Mouse (Mus musculus) heart, embryonic 10.5 days (tissue): ENCODE measurements around the gene 3110009E18Rik. TPM values are rescaled to one million over a fixed set of nuclear protein-coding genes. Genes with fewer than 3 reads are reported as not detected.

ENCODE experiments used
- DNase-seq: peaks from one replicate; pipeline ENCODE4 v3.0.0-alpha.2; 2017; ENCODE audit warnings: low spot score
- H3K27ac ChIP-seq: fragments of 300-500 bp; sonication (generic); 2 replicates; pipeline ENCODE4 v1.5.1; 2016; ENCODE audit warnings: mild to moderate bottlenecking
- H3K27me3 ChIP-seq: fragments of 300-500 bp; sonication (generic); 2 replicates; pipeline ENCODE4 v1.6.1; 2016; ENCODE audit warnings: mild to moderate bottlenecking; ENCODE audit not compliant: poor library complexity, insufficient read depth, severe bottlenecking
- H3K36me3 ChIP-seq: fragments of 300-500 bp; sonication (generic); 2 replicates; pipeline ENCODE4 v1.6.1; 2016; ENCODE audit warnings: mild to moderate bottlenecking, moderate library complexity
- H3K4me1 ChIP-seq: fragments of 300-500 bp; sonication (generic); 2 replicates; pipeline ENCODE4 v1.6.1; 2016; ENCODE audit warnings: mild to moderate bottlenecking
- H3K4me3 ChIP-seq: fragments of 300-500 bp; sonication (generic); 2 replicates; pipeline ENCODE4 v1.5.1; 2016; ENCODE audit warnings: mild to moderate bottlenecking, moderate library complexity
- H3K9me3 ChIP-seq: fragments of 300-500 bp; sonication (generic); 2 replicates; pipeline ENCODE4 v1.6.1; 2016; ENCODE audit warnings: mild to moderate bottlenecking, moderate library complexity
- WGBS: fragments of 180-500 bp; shearing (Covaris S2); methylation state at CpG from one replicate; pipeline ENCODE4 v1.1.7; 2016; 5-methylcytosine and 5-hydroxymethylcytosine counted together
- polyA plus RNA-seq: library from polyadenylated mRNA; unstranded; fragments of >200 nt; fragmentation: Nextera tagmentation; extraction: Ambion mirVana; gene quantifications from 2 replicates; pipeline ENCODE4 v1.2.1, GENCODE M21; 2016

3110009E18Rik gene
- polyA plus RNA-seq, 1 experiment from 2014 or later, result 15.0 TPM

DNA sequence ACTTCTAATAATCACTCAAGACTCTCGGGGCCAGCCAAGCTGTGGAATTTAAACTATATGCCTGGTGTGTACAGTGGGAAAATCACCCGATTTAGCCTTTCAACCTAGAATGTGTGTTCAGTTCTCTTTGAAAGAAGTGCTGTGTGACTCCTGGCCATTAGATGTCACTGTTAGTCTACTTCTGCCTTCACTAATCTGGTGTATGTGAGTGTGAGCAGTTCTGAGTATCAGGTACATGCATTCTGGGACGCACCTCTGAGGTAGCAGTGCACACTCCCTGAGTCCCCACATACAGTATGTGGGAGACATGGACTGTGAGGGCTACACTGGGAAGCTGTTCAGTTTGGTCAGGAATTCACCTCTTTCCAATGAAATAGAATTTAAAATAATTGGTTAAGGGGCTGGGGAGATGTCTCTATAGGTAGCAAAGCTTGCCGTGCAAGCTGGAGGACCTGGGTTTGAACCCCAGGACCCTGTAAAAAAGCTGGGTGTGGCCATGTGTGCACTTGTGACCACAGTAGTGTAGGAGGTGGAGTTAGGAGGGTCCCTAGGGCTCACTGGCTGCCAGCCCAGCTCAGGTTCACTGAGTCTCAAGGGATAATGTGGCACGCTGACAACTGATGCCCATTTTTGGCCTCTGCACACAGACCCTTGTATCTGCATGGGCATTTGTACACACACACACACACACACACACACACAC lies 51.0 kb downstream of the 3110009E18Rik start:
- Histone ChIP-seq H3K9me3 (no peaks in the 10 kb centered on the region), H3K27ac (no peak overlapping the region), H3K4me3 (no peak overlapping the region), H3K27me3 (no peaks in the 10 kb centered on the region), H3K36me3 (no peaks in the 10 kb centered on the region), H3K4me1 (peaks cover 13% of the 10 kb centered on the region)
- DNase-seq, result no peak
- 55% methylated on average over 5 of the region's 5 CpGs for WGBS

DNA sequence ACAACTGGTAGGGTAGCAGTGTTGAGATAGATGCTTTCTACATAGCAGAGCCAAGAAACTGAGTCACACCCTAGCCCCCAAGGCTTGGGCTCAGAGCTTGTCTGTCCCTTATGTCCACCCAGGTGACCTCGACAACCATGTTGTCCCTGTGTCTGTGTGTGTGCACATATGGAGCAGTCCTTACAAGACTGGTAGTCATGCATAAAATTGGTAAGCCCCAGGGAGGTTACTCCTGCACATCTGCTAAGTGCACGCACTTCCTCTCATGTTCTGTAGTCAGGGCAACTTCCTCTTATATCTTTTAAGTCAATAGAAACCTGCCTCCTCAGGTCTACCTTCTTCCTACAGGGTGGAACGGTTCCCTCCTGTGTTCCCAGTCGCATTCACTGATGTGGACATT lies 54.0 kb downstream of the 3110009E18Rik start:
- no peak for DNase-seq
- no peaks in the 10 kb centered on the region for H3K9me3 ChIP-seq
- 87% methylated on average over 4 of the region's 4 CpGs for WGBS
- H3K4me1 ChIP-seq, result peaks cover 22% of the 10 kb centered on the region
- no peak overlapping the region for H3K27ac ChIP-seq
- H3K27me3 ChIP-seq, result no peaks in the 10 kb centered on the region
- no peaks in the 10 kb centered on the region for H3K36me3 ChIP-seq
- H3K4me3 ChIP-seq, result no peak overlapping the region

DNA sequence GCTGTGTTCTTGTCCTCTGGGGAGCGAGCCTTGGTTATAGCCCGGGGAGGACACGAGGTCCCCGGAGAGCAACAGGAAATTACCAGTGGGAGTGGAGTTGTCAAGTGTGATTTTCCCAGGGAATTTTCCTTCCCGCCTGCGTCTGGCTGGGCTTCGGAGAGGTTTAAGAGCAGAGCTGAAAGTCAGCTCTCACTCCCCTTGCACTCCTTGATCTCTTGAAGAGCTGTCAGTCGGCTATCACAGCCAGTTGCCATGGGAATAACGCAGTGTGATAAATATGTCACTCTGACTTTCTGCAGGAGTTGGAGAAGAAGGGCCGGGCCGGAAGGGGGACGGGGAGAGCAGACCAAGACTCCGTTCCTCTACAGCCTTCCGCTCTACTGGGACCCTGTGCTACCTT lies 55.3 kb downstream of the 3110009E18Rik start:
- Histone ChIP-seq H3K27me3 (no peaks in the 10 kb centered on the region), H3K9me3 (no peaks in the 10 kb centered on the region), H3K27ac (0 out of 2 replicates have a peak overlapping the region, but pooled peaks have one; percentile 52), H3K36me3 (no peaks in the 10 kb centered on the region), H3K4me3 (peak overlapping the region; percentile 31), H3K4me1 (peaks cover 22% of the 10 kb centered on the region)
- peak; percentile 89 for DNase-seq
- WGBS, result 10% methylated on average over 14 of the region's 14 CpGs

DNA sequence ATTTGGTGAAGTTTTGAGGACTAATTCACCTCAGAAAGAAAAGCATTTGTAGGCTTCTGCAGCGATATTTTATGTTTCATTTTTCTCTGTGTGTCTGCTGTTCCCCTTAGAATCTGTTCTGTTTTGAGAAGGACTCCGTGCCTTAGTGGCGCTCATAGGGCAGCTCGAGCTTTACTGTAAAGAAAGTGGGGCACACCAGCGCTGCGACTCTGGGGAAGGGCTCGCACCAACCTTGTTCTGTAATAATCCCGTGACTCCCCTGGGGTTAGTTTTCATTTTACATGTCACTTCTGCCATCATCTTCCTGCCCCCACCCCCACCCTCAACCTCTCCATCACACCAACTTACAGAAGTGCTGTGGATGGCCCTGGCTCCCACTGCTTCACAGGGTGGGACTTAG lies 56.2 kb downstream of the 3110009E18Rik start:
- WGBS, result 86% methylated on average over 8 of the region's 8 CpGs
- Histone ChIP-seq H3K36me3 (no peaks in the 10 kb centered on the region), H3K27me3 (no peaks in the 10 kb centered on the region), H3K4me1 (peaks cover 22% of the 10 kb centered on the region), H3K9me3 (no peaks in the 10 kb centered on the region), H3K27ac (no peak overlapping the region), H3K4me3 (no peak overlapping the region)
- DNase-seq, result no peak

DNA sequence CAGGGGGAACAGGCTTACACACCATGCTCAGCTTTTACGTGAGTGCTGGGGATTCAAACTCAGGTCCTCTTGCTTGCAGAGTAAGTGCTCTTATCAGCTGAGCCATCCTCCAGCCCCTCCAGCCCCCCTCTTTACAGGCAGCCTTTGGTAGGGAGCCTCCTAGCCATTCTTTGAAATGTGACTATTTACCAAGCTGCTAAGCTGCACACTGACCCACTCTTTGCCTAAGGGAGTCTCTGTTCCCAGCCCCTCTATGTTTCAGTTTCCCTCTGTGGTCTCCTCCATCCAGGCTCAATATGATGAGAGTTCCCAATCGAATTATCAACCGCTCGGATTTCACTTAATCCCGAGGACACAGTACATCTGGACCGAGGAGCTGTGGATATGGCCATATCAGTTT lies 65.2 kb downstream of the 3110009E18Rik start:
- Histone ChIP-seq H3K27ac (no peak overlapping the region), H3K36me3 (no peaks in the 10 kb centered on the region), H3K4me1 (no peaks in the 10 kb centered on the region), H3K9me3 (no peaks in the 10 kb centered on the region), H3K27me3 (no peaks in the 10 kb centered on the region), H3K4me3 (no peak overlapping the region)
- WGBS, result 45% methylated on average over 6 of the region's 6 CpGs
- DNase-seq, result no peak

DNA sequence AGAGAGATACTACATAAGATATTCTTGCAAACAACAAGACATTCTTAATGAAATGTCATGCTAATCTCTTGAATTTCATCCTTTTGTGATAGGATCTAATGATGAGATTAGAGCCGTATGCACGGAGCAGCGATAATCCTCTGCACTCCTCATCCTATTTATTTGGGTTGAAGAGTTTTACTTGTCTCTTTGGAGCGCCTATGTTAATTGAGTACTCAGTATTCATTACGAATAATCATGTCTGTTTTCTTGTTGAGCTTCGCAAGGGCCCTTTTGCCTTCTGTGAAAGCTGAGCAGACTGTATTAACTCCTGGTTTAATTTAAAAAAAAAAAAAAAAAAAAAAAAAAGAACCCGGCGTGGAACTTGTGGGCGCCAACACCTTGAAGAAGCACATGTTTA lies 65.7 kb downstream of the 3110009E18Rik start:
- no peak overlapping the region for H3K27ac ChIP-seq
- DNase-seq, result no peak
- 51% methylated on average over 9 of the region's 9 CpGs for WGBS
- no peaks in the 10 kb centered on the region for H3K4me1 ChIP-seq
- no peak overlapping the region for H3K4me3 ChIP-seq
- H3K27me3 ChIP-seq, result no peaks in the 10 kb centered on the region
- 0 out of 2 replicates have a peak, but pooled peaks cover 3% of the 10 kb centered on the region for H3K9me3 ChIP-seq
- no peaks in the 10 kb centered on the region for H3K36me3 ChIP-seq

DNA sequence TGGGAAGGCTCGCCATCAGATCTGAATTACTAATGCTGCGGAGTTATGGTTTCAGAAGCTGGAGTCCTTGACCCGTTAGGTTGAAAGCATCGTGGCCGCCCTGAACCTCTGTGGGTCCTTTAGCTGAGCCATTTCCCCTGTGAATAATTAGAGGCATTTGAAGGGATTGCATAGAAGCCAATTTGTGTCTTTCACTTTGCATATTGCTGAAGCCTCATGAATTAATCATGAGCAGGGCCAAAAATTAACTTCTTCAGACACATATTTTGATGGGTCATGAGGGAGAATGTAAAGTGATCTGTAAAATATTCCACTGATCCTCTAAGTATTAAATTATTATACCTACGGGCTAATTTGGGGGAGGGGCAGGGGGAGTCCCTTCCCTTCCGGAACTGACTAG lies 66.1 kb downstream of the 3110009E18Rik start:
- Histone ChIP-seq H3K9me3 (0 out of 2 replicates have a peak, but pooled peaks cover 3% of the 10 kb centered on the region), H3K27me3 (no peaks in the 10 kb centered on the region), H3K36me3 (no peaks in the 10 kb centered on the region), H3K4me3 (no peak overlapping the region), H3K4me1 (no peaks in the 10 kb centered on the region), H3K27ac (no peak overlapping the region)
- 63% methylated on average over 7 of the region's 7 CpGs for WGBS
- no peak for DNase-seq

DNA sequence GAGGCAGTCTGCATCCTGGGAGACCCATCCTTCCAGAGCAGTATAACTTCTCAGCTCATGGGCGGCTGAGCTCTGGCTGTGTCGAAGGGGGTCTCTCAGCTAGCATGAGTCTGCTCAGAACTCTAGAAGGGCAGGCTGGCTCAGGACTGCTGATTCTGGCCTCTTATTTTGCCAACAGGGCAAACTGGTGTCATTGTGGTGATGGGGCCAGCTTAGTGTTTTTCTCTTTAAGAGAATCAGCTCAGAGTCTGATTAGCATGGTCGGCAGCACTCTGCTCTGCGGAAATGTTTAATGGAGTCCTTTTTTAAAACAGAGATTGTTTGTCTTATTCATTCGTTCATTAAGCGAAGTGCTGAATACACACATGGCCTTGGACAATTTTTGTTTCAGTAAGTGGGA lies 68.2 kb downstream of the 3110009E18Rik start:
- 90% methylated on average over 6 of the region's 6 CpGs for WGBS
- Histone ChIP-seq H3K27ac (no peak overlapping the region), H3K9me3 (0 out of 2 replicates have a peak, but pooled peaks cover 3% of the 10 kb centered on the region), H3K27me3 (no peaks in the 10 kb centered on the region), H3K4me1 (no peaks in the 10 kb centered on the region), H3K36me3 (no peaks in the 10 kb centered on the region), H3K4me3 (no peak overlapping the region)
- no peak for DNase-seq

DNA sequence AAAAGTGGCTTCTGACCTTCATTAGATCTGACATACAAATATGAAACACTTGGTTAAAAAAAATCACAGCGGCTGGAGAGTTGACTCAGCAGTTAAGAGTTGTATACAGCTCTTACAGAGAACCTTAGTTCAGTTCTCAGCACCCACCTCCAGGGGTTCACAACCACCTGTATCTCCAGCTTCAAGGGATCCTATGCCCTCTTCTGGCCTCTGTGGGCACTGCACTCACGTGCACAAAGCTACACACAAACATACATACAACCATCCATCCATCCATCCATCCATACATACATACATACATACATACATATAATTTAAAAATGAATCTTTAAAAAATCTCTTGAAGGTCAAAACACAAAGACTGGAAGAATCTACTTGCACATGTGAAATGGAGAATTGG lies 69.3 kb downstream of the 3110009E18Rik start:
- no peaks in the 10 kb centered on the region for H3K36me3 ChIP-seq
- H3K4me1 ChIP-seq, result no peaks in the 10 kb centered on the region
- no peak overlapping the region for H3K27ac ChIP-seq
- H3K4me3 ChIP-seq, result no peak overlapping the region
- 86% methylated on average over 2 of the region's 2 CpGs for WGBS
- 0 out of 2 replicates have a peak, but pooled peaks cover 3% of the 10 kb centered on the region for H3K9me3 ChIP-seq
- DNase-seq, result no peak
- H3K27me3 ChIP-seq, result no peaks in the 10 kb centered on the region

DNA sequence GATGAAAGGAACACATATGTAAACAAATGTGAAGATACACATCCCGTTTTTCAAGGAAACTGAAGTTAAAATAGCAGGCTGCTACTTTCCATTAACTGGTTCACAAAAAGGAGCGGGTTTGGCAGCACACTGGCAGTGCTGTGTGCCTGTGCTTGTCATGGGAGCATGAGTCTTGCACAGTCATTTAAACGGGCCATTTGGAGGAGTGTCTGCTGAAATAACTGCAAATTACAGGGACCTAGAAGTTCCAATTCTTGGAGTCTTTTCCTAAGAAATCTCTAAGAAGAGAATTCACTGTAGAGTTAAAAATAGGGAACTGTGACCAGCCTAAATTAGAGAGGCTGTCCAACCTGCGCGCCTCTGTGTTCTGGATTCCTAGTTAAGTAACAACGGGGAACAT lies 70.0 kb downstream of the 3110009E18Rik start:
- H3K4me1 ChIP-seq, result no peaks in the 10 kb centered on the region
- H3K4me3 ChIP-seq, result no peak overlapping the region
- H3K27ac ChIP-seq, result no peak overlapping the region
- 0 out of 2 replicates have a peak, but pooled peaks cover 3% of the 10 kb centered on the region for H3K9me3 ChIP-seq
- H3K36me3 ChIP-seq, result no peaks in the 10 kb centered on the region
- H3K27me3 ChIP-seq, result no peaks in the 10 kb centered on the region
- 80% methylated on average over 6 of the region's 6 CpGs for WGBS
- no peak for DNase-seq

DNA sequence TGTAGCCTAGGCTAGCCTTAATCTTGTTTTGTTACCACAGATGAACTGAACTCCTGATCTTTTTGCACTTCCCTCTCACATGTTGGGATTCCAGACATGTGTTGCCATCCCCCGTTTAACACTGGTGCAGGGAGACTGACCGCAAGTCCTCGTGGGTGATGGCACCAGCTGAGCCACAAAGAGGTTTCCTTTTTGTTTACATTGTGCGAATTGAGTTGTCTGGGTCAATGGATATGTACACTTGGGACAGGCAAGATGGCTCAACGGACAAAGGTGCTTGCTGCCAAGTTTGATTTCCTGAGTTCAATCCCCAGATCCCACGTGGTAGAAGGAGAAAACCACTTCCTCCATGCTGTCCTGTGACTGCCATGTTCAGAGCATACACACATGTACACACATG lies 71.3 kb downstream of the 3110009E18Rik start:
- Histone ChIP-seq H3K4me1 (no peaks in the 10 kb centered on the region), H3K27ac (no peak overlapping the region), H3K9me3 (0 out of 2 replicates have a peak, but pooled peaks cover 3% of the 10 kb centered on the region), H3K36me3 (no peaks in the 10 kb centered on the region), H3K27me3 (no peaks in the 10 kb centered on the region), H3K4me3 (no peak overlapping the region)
- no peak for DNase-seq
- WGBS, result 77% methylated on average over 6 of the region's 6 CpGs

DNA sequence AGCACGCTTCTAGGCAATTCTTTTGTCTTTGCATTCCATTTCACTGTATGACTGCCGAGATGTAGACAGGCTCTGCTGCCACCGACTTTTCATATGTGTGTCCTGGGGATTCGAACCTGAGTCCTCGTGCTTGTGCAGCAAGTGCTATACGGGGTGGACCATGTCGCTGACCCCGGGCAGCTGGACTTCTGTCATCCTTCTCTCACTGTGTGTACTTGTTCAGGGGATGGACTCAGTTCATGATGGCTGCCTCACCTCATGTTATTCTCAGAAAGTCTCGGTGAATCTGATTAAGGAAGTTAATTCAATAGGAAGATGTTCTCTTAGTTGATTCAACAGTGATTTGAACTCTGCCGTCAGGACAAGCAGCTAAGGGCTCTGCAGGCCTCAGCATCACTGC lies 72.6 kb downstream of the 3110009E18Rik start:
- Histone ChIP-seq H3K36me3 (no peaks in the 10 kb centered on the region), H3K27me3 (no peaks in the 10 kb centered on the region), H3K4me1 (no peaks in the 10 kb centered on the region), H3K9me3 (0 out of 2 replicates have a peak, but pooled peaks cover 3% of the 10 kb centered on the region), H3K27ac (no peak overlapping the region), H3K4me3 (no peak overlapping the region)
- no peak for DNase-seq
- 86% methylated on average over 10 of the region's 10 CpGs for WGBS

DNA sequence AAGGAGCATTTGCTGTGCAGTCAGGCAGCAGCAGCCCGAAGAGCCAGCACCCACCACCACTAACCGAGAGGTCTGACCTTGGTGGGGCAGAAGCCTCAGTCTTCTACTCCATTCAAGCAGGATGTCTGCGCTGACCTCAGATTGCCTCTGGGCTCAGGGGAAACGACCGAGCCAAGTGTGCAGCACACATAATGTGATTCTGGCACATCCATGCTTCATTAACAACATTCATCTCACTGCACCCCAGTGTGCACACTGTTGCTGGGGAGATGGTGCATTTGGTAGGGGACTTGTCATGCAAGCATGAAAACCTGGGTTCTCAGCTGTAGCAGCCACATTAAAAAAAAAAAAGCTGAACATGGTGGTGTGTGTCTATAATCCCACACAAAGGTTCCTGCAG lies 75.0 kb downstream of the 3110009E18Rik start:
- WGBS, result 57% methylated on average over 5 of the region's 5 CpGs
- 0 out of 2 replicates have a peak, but pooled peaks cover 3% of the 10 kb centered on the region for H3K9me3 ChIP-seq

DNA sequence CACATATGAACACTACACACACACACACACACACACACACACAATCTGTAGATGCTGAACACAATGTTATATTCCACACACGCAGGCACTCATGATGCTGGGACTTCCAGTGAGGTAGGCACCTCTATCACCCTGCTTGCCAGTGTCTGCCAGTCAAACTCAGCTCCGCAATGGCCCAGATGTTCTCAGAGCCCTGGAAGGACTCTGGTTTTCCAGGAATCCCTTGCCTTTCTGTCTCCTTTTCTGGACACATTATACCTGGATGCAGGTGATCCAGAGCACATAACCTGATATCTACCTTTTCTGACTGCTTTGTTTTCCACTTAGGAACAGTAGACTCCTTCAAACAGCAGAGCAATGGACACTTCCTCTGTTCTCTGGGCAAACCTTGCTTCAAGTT lies 75.7 kb downstream of the 3110009E18Rik start:
- Histone ChIP-seq H3K4me3 (no peak overlapping the region), H3K27me3 (no peaks in the 10 kb centered on the region; the same call in 1 of the 2 replicates), H3K36me3 (no peaks in the 10 kb centered on the region), H3K4me1 (no peaks in the 10 kb centered on the region), H3K27ac (no peak overlapping the region), H3K9me3 (no peaks in the 10 kb centered on the region)
- DNase-seq, result no peak
- 74% methylated on average over 2 of the region's 2 CpGs for WGBS

More for the DNA sequence above, 75.0 kb downstream of the 3110009E18Rik start:
- no peaks in the 10 kb centered on the region for H3K27me3 ChIP-seq
- no peak overlapping the region for H3K27ac ChIP-seq
- H3K4me3 ChIP-seq, result no peak overlapping the region
- no peak for DNase-seq
- no peaks in the 10 kb centered on the region for H3K4me1 ChIP-seq
- H3K36me3 ChIP-seq, result no peaks in the 10 kb centered on the region
